Mouse (Mus musculus) thymus, adult 2 months (tissue): ENCODE data around the gene Hspa5.

ENCODE experiments used
- CTCF ChIP-seq: fragments of 200-500 bp; IDR thresholded peaks from 2 replicates; pipeline ENCODE4 v1.5.1; 2012; ENCODE audit warnings: mild to moderate bottlenecking, control low read depth, low read length, moderate library complexity, borderline replicate concordance; ENCODE audit not compliant: control insufficient read depth, poor library complexity, insufficient read depth; ENCODE audit errors: extremely low read depth
- POLR2A ChIP-seq: fragments of 200-500 bp; IDR thresholded peaks from 2 replicates; pipeline ENCODE4 v1.6.1; 2012; ENCODE audit warnings: mild to moderate bottlenecking, low read length, control low read depth, moderate library complexity; ENCODE audit not compliant: control insufficient read depth, poor library complexity, insufficient read depth; ENCODE audit errors: extremely low read depth

- no peak for TF ChIP-seq CTCF
- no peak for TF ChIP-seq POLR2A
Observed at GRCm38 (mm10) chr2:34773673-34774072, 1.9 kb downstream of the Hspa5 start.
